Mouse (Mus musculus) ES-Bruce4 (cell line): ENCODE measurements around the gene Mocs2. TPM values are rescaled to one million over a fixed set of nuclear protein-coding genes. Genes with fewer than 3 reads are reported as not detected.
A peak's percentile ranks its signal among the peaks of the same experiment; 100 is the strongest.

ENCODE experiments used
- H3K27ac ChIP-seq: 2 replicates; pipeline ENCODE4 v1.5.1; 2012; ENCODE audit warnings: low read length, inconsistent platforms; ENCODE audit not compliant: insufficient read depth
- H3K27me3 ChIP-seq: 2 replicates; pipeline ENCODE4 v1.6.1; 2012; ENCODE audit warnings: mild to moderate bottlenecking, low read length, inconsistent platforms; ENCODE audit not compliant: control insufficient read depth, poor library complexity, insufficient read depth, severe bottlenecking
- H3K36me3 ChIP-seq: 2 replicates; pipeline ENCODE4 v1.6.1; 2012; ENCODE audit warnings: inconsistent platforms, mild to moderate bottlenecking, low read length, moderate library complexity; ENCODE audit not compliant: control insufficient read depth, poor library complexity, insufficient read depth, severe bottlenecking
- H3K4me1 ChIP-seq: one replicate; pipeline ENCODE4 v1.8.1; 2011; ENCODE audit warnings: low read length; ENCODE audit not compliant: control insufficient read depth, insufficient read depth
- H3K4me3 ChIP-seq: 2 replicates; pipeline ENCODE4 v1.5.1; 2011; ENCODE audit warnings: low read depth, mild to moderate bottlenecking, low read length
- H3K9ac ChIP-seq: 2 replicates; pipeline ENCODE4 v1.6.1; 2012; ENCODE audit warnings: low read depth, mild to moderate bottlenecking, inconsistent platforms; ENCODE audit not compliant: poor library complexity, severe bottlenecking
- H3K9me3 ChIP-seq: replicated peaks from 2 replicates; pipeline ENCODE4 v1.6.1; 2012; ENCODE audit warnings: mild to moderate bottlenecking, low read length, inconsistent platforms; ENCODE audit not compliant: control insufficient read depth, poor library complexity, insufficient read depth, severe bottlenecking
- CTCF ChIP-seq: IDR thresholded peaks from one replicate; pipeline ENCODE4 v1.8.1; 2011; ENCODE audit warnings: low read depth, low read length
- EP300 ChIP-seq: IDR thresholded peaks from 2 replicates; pipeline ENCODE4 v1.6.1; 2011; ENCODE audit warnings: low read depth, low read length; ENCODE audit not compliant: insufficient read depth
- POLR2A ChIP-seq: IDR thresholded peaks from one replicate; pipeline ENCODE4 v1.8.1; 2011; ENCODE audit warnings: low read length; ENCODE audit not compliant: insufficient read depth
- polyA plus RNA-seq: library from polyadenylated mRNA; stranded (reverse); fragments of >200 nt; gene quantifications from 2 replicates; pipeline ENCODE4 v1.2.4, GENCODE M21; 2011; ENCODE audit warnings: low read depth; ENCODE audit not compliant: missing spikeins, insufficient read depth, insufficient read length

Mocs2 gene
- polyA plus RNA-seq, 1 experiment, result 27.8 TPM

DNA sequence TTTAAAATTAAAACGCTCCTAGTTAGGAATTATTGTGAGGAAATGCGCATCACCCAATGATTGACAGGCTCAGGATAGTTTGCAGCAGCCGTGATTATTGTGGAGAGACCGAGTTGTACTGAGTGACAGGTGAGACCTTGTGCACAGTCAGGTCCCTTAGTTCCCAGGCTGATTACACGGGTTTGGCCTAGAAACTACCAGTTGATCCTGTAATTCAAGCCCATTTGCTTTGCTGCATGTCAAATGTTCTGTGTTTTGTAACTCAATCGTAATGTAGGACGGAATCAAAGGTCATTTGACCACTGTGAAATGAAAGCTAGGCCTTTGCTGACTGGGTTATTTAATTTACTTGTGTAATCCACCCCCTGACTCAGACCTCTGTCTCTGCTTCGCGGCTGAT, 477 bp downstream of the Mocs2 start:
- Histone ChIP-seq H3K27me3 (no peaks in the 10 kb centered on the region), H3K4me1 (no peaks in the 10 kb centered on the region), H3K4me3 (peak overlapping the region; percentile 78), H3K27ac (no peak overlapping the region), H3K36me3 (no peaks in the 10 kb centered on the region), H3K9me3 (no peaks in the 10 kb centered on the region), H3K9ac (peak overlapping the region; percentile 27)
- no peak for TF ChIP-seq CTCF
- TF ChIP-seq POLR2A, result no peak
- TF ChIP-seq EP300, result no peak

DNA sequence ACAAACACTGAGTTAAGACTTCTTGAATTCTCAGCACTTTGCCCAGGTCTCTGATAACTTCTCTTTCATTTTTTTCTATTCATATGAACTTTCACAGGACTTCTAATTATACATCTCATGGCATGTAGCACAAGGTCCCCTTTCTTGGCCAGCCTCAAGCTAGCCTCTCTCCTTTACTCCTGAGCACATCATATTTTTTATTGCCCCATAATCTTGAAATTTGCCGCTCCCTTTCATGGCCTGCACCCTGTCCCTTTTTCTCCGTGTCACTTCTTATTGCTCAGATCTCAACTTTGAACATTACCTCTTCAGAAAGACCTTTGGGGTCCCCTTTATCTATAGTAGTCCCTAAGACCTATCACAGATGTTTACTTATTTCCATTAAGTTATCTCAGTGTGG, 4.8 kb downstream of the Mocs2 start:
- no peaks in the 10 kb centered on the region for H3K36me3 ChIP-seq
- H3K4me3 ChIP-seq, result no peak overlapping the region
- no peak overlapping the region for H3K9ac ChIP-seq
- H3K27me3 ChIP-seq, result no peaks in the 10 kb centered on the region
- H3K27ac ChIP-seq, result no peak overlapping the region
- TF ChIP-seq POLR2A (no peak), EP300 (no peak), CTCF (no peak)
- no peaks in the 10 kb centered on the region for H3K4me1 ChIP-seq
- H3K9me3 ChIP-seq, result no peaks in the 10 kb centered on the region

DNA sequence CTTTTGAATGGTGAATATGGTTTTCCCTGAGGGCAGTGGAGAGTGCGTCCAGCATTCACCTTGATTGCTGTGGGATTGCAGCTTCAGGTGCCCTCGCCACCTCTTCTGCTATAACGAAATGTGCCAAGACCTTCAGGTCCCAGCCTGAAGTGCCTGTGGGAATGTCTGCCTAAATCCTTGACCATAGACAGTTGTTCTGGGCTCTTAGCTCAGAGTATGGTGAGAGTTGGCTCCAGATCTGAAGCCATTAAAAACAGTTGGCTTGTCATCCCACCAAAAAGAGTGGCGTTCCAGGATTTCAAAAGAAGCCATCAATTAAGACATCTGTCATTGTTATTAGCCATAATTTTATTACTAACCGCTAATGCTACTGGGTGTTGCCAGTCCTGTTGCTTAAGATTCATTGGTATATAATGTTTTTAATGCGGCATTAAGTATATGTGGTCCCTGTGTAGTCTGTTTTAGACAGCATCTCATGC, 7.4 kb downstream of the Mocs2 start:
- H3K4me3 ChIP-seq, result no peak overlapping the region
- H3K9ac ChIP-seq, result no peak overlapping the region
- H3K4me1 ChIP-seq, result no peaks in the 10 kb centered on the region
- no peak overlapping the region for H3K27ac ChIP-seq
- TF ChIP-seq POLR2A (no peak), CTCF (no peak), EP300 (no peak)
- H3K36me3 ChIP-seq, result no peaks in the 10 kb centered on the region
- H3K27me3 ChIP-seq, result no peaks in the 10 kb centered on the region
- no peaks in the 10 kb centered on the region for H3K9me3 ChIP-seq

DNA sequence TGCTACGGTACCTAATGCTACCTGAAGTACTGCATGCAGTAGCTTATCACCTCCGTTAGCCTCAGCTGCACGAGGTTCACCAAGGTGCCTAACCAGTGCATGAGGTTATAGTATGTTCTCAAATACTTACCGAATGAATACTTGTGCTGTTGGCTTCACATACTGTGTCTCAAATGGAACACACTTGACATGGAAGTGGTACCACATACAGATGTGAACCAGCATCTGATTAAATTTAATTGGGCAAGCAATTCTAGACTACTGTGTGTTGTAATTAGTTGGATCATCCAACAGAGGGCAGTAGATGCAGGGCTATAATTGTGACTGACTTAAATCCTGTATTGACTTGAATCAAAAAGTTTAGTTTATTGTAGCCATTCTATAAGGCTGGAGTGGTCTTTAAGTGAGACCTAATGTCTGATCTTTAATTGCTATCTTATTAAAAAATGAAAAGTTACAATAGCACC, 13.4 kb downstream of the Mocs2 start:
- no peaks in the 10 kb centered on the region for H3K9me3 ChIP-seq
- TF ChIP-seq POLR2A (no peak), CTCF (no peak), EP300 (no peak)

DNA sequence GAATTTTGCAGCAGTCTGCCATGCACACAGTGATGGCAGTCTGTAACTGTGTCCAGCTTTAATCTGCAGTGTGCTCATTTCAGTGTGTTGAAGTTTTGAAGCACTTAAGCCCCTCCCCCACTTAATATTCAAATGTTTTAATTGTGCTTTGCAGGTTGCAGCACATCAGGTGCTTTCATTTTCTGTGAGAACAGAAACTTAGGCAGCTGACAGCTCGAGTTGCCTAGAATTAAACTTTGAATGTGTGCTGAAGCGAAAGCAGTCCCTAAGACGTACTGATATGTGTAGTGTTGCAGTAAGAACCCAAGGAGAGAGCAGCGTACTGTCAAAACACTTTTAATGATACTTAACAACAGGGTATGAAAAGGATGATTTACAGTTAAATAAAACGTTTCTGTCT, 14.7 kb downstream of the Mocs2 start:
- Histone ChIP-seq H3K27me3 (no peaks in the 10 kb centered on the region), H3K9me3 (no peaks in the 10 kb centered on the region), H3K9ac (no peak overlapping the region), H3K36me3 (no peaks in the 10 kb centered on the region), H3K4me3 (no peak overlapping the region), H3K4me1 (no peaks in the 10 kb centered on the region), H3K27ac (no peak overlapping the region)
- TF ChIP-seq CTCF, result no peak
- no peak for TF ChIP-seq POLR2A
- no peak for TF ChIP-seq EP300

More for the DNA sequence above, 13.4 kb downstream of the Mocs2 start:
- H3K4me1 ChIP-seq, result no peaks in the 10 kb centered on the region
- H3K27me3 ChIP-seq, result no peaks in the 10 kb centered on the region
- H3K36me3 ChIP-seq, result no peaks in the 10 kb centered on the region
- H3K27ac ChIP-seq, result no peak overlapping the region
- no peak overlapping the region for H3K9ac ChIP-seq
- no peak overlapping the region for H3K4me3 ChIP-seq

DNA sequence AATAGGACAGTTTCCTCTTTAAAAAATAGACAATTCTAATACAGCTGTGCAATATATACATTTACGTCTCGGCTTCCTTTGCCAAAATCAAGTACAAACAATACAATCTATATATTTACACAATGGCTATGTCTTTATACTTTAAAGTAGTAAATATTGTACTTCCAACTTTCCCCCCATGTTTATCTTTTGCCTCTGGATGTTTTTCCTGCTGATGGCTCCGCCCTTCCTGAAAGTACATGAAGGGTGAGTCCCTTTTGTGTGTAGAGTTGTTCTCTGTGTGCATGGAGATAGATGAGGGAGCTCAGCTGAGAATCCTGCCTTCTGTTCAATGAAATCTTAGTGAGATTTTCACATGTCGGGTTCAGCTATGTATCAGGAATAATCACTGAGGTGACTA, 15.3 kb downstream of the Mocs2 start:
- Histone ChIP-seq H3K27ac (no peak overlapping the region), H3K9ac (no peak overlapping the region), H3K27me3 (no peaks in the 10 kb centered on the region), H3K4me1 (no peaks in the 10 kb centered on the region), H3K36me3 (no peaks in the 10 kb centered on the region), H3K9me3 (no peaks in the 10 kb centered on the region), H3K4me3 (no peak overlapping the region)
- TF ChIP-seq EP300 (no peak), CTCF (no peak)
